Mouse (Mus musculus) midbrain, embryonic 15.5 days (tissue): Measurements from ENCODE around the gene Fbxo45. TPM values are rescaled to one million over a fixed set of nuclear protein-coding genes. Genes with fewer than 3 reads are reported as not detected.
"Not testable (repeated sequence)": the region's sequence is repeated elsewhere in the genome, so short reads cannot be mapped to it uniquely, and the experiment has no call there.

Experiments used
- ATAC-seq: fragments of 200-750 bp; cut with Nextera tagmentation; replicated peaks from 2 replicates; pipeline ENCODE4 v1.8.0; 2017; ENCODE audit warnings: moderate TSS enrichment
- H3K27ac ChIP-seq: fragments of 300-500 bp; sonication (generic); 2 replicates; pipeline ENCODE4 v1.5.1; 2015; ENCODE audit warnings: mild to moderate bottlenecking, inconsistent platforms
- H3K27me3 ChIP-seq: fragments of 300-500 bp; sonication (generic); replicated peaks from 2 replicates; pipeline ENCODE4 v1.6.1; 2015; ENCODE audit warnings: inconsistent platforms
- H3K36me3 ChIP-seq: fragments of 300-500 bp; sonication (generic); replicated peaks from 2 replicates; pipeline ENCODE4 v1.6.1; 2015; ENCODE audit warnings: inconsistent platforms
- H3K4me1 ChIP-seq: fragments of 300-500 bp; sonication (generic); 2 replicates; pipeline ENCODE4 v1.6.1; 2015; ENCODE audit warnings: inconsistent platforms
- H3K4me2 ChIP-seq: fragments of 300-500 bp; sonication (generic); 2 replicates; pipeline ENCODE4 v1.6.1; 2015; ENCODE audit warnings: inconsistent platforms, mild to moderate bottlenecking, moderate library complexity
- H3K4me3 ChIP-seq: fragments of 300-500 bp; sonication (generic); 2 replicates; pipeline ENCODE4 v1.5.1; 2015; ENCODE audit warnings: mild to moderate bottlenecking, inconsistent platforms
- H3K9ac ChIP-seq: fragments of 300-500 bp; sonication (generic); 2 replicates; pipeline ENCODE4 v1.6.1; 2015; ENCODE audit warnings: mild to moderate bottlenecking, inconsistent platforms
- H3K9me3 ChIP-seq: fragments of 300-500 bp; sonication (generic); 2 replicates; pipeline ENCODE4 v1.6.1; 2016; ENCODE audit warnings: inconsistent platforms
- WGBS: fragments of 180-500 bp; shearing (Covaris S2); methylation state at CpG from one replicate; pipeline ENCODE4 v1.1.7; 2015; ENCODE audit warnings: mixed read lengths; 5-methylcytosine and 5-hydroxymethylcytosine counted together
- polyA plus RNA-seq: library from polyadenylated mRNA; unstranded; fragments of >200 nt; fragmentation: Nextera tagmentation; extraction: Ambion mirVana; gene quantifications from 2 replicates; pipeline ENCODE4 v1.2.1, GENCODE M21; 2015

The Fbxo45 gene
- 21.1 and 22.6 TPM in 2 replicates for polyA plus RNA-seq

- peak; percentile 99 for ATAC-seq
- no peaks in the 10 kb centered on the region; the same call in 1 of the 2 replicates for H3K36me3 ChIP-seq
- H3K27ac ChIP-seq, result peak within 1 kb of the TSS; percentile 93
- peak within 1 kb of the TSS; percentile 83 for H3K4me2 ChIP-seq
- WGBS, result under 1% methylated on average over 46 of the region's 48 CpGs
- no peaks in the 10 kb centered on the region for H3K9me3 ChIP-seq
- peak within 1 kb of the TSS; percentile 89 for H3K9ac ChIP-seq
- H3K4me1 ChIP-seq, result peaks cover 39% of the 10 kb centered on the region
- H3K4me3 ChIP-seq, result peak within 1 kb of the TSS; percentile 99
- no peaks in the 10 kb centered on the region for H3K27me3 ChIP-seq
These were observed at the start of gene Fbxo45, which contains the start of gene Wdr53 for GRCm38 (mm10) chr16:32246952-32247370. Gene Fbxo45 (minus strand): TSS chr16:32247158. Gene Wdr53 (plus strand): TSS chr16:32247227.

GRCm38 (mm10) chr16:32291821-32292220 lies 44.9 kb upstream of the Fbxo45 start:
- ATAC-seq, result no peak
- 95% methylated on average over 4 of the region's 4 CpGs for WGBS
- H3K36me3 ChIP-seq, result peaks cover 34% of the 10 kb centered on the region

GRCm38 (mm10) chr16:32282608-32283007 lies 35.6 kb upstream of the Fbxo45 start:
- Histone ChIP-seq H3K9ac (no peak overlapping the region), H3K4me1 (peaks cover 42% of the 10 kb centered on the region), H3K27me3 (no peaks in the 10 kb centered on the region), H3K36me3 (peaks cover 22% of the 10 kb centered on the region), H3K4me3 (no peak overlapping the region), H3K27ac (no peak overlapping the region), H3K9me3 (no peaks in the 10 kb centered on the region), H3K4me2 (no peak overlapping the region)
- no peak for ATAC-seq

More at GRCm38 (mm10) chr16:32291821-32292220, 44.9 kb upstream of the Fbxo45 start:
- Histone ChIP-seq H3K27me3 (no peaks in the 10 kb centered on the region), H3K4me1 (no peaks in the 10 kb centered on the region), H3K27ac (no peak overlapping the region), H3K4me2 (no peak overlapping the region), H3K4me3 (no peak overlapping the region), H3K9me3 (no peaks in the 10 kb centered on the region), H3K9ac (no peak overlapping the region)

GRCm38 (mm10) chr16:32280211-32280610 lies 33.3 kb upstream of the Fbxo45 start:
- no peak for ATAC-seq
- H3K9ac ChIP-seq, result no peak overlapping the region
- peak overlapping the region; percentile 19 for H3K4me3 ChIP-seq
- peaks cover 17% of the 10 kb centered on the region for H3K36me3 ChIP-seq
- H3K4me1 ChIP-seq, result peaks cover 48% of the 10 kb centered on the region
- peak overlapping the region; percentile 67 for H3K4me2 ChIP-seq
- H3K27ac ChIP-seq, result no peak overlapping the region
- no peaks in the 10 kb centered on the region for H3K9me3 ChIP-seq
- 92% methylated on average over 8 of the region's 8 CpGs for WGBS
- no peaks in the 10 kb centered on the region for H3K27me3 ChIP-seq

GRCm38 (mm10) chr16:32278396-32278795 lies 31.4 kb upstream of the Fbxo45 start:
- H3K36me3 ChIP-seq, result peaks cover under 1% of the 10 kb centered on the region; the same call in 1 of the 2 replicates
- H3K4me3 ChIP-seq, result peak overlapping the region; percentile 73
- no peaks in the 10 kb centered on the region for H3K27me3 ChIP-seq
- H3K4me2 ChIP-seq, result peak overlapping the region; percentile 67
- H3K9me3 ChIP-seq, result no peaks in the 10 kb centered on the region
- peaks cover 47% of the 10 kb centered on the region for H3K4me1 ChIP-seq
- ATAC-seq, result no peak
- H3K9ac ChIP-seq, result peak overlapping the region; percentile 61
- H3K27ac ChIP-seq, result peak overlapping the region; percentile 92; the same call in 1 of the 2 replicates
- 55% methylated on average over 7 of the region's 7 CpGs for WGBS

- Histone ChIP-seq H3K4me3 (peak within 1 kb of the TSS; percentile 73), H3K4me1 (peaks cover 42% of the 10 kb centered on the region), H3K9me3 (no peaks in the 10 kb centered on the region), H3K9ac (peak within 1 kb of the TSS; percentile 61), H3K4me2 (peak within 1 kb of the TSS; percentile 67), H3K27me3 (no peaks in the 10 kb centered on the region), H3K27ac (peak within 1 kb of the TSS; percentile 92), H3K36me3 (no peaks in the 10 kb centered on the region)
- peak; percentile 93 for ATAC-seq
- WGBS, result under 1% methylated on average over 75 of the region's 75 CpGs
These were observed 30.6 kb upstream of the Fbxo45 start, which contains the start of gene Rnf168 for GRCm38 (mm10) chr16:32277308-32278256. Gene Rnf168 (plus strand): TSS chr16:32277459.

GRCm38 (mm10) chr16:32275830-32276229 lies 28.9 kb upstream of the Fbxo45 start:
- Histone ChIP-seq H3K27me3 (no peaks in the 10 kb centered on the region), H3K4me3 (no peak overlapping the region), H3K4me2 (no peak overlapping the region), H3K4me1 (peaks cover 29% of the 10 kb centered on the region), H3K9me3 (no peaks in the 10 kb centered on the region), H3K27ac (no peak overlapping the region), H3K36me3 (no peaks in the 10 kb centered on the region), H3K9ac (no peak overlapping the region)
- no peak for ATAC-seq
- WGBS, result 79% methylated on average over 1 of the region's 1 CpGs

- no peaks in the 10 kb centered on the region for H3K27me3 ChIP-seq
- H3K4me2 ChIP-seq, result no peak overlapping the region
- no peak for ATAC-seq
- H3K4me1 ChIP-seq, result peaks cover 25% of the 10 kb centered on the region
- no peak overlapping the region for H3K4me3 ChIP-seq
- H3K36me3 ChIP-seq, result no peaks in the 10 kb centered on the region
- H3K9me3 ChIP-seq, result no peaks in the 10 kb centered on the region
- 88% methylated on average over 6 of the region's 6 CpGs for WGBS
- H3K27ac ChIP-seq, result no peak overlapping the region
- H3K9ac ChIP-seq, result no peak overlapping the region
These were observed 28.1 kb upstream of the Fbxo45 start for GRCm38 (mm10) chr16:32275041-32275440.

- H3K27ac ChIP-seq, result no peak overlapping the region
- no peaks in the 10 kb centered on the region for H3K27me3 ChIP-seq
- H3K9ac ChIP-seq, result no peak overlapping the region
- H3K4me3 ChIP-seq, result no peak overlapping the region
- ATAC-seq, result no peak
- peaks cover 9% of the 10 kb centered on the region for H3K4me1 ChIP-seq
- H3K36me3 ChIP-seq, result no peaks in the 10 kb centered on the region
- WGBS, result 55% methylated on average over 9 of the region's 9 CpGs
- H3K9me3 ChIP-seq, result no peaks in the 10 kb centered on the region
- no peak overlapping the region for H3K4me2 ChIP-seq
These were observed 26.4 kb upstream of the Fbxo45 start for GRCm38 (mm10) chr16:32273338-32273737.

- H3K9ac ChIP-seq, result no peak within 1 kb of the TSS
- no peaks in the 10 kb centered on the region for H3K4me1 ChIP-seq
- no peaks in the 10 kb centered on the region for H3K36me3 ChIP-seq
- WGBS, result 89% methylated on average over 11 of the region's 11 CpGs
- no peak within 1 kb of the TSS for H3K4me2 ChIP-seq
- no peaks in the 10 kb centered on the region for H3K27me3 ChIP-seq
- no peaks in the 10 kb centered on the region for H3K9me3 ChIP-seq
- ATAC-seq, result no peak
- H3K27ac ChIP-seq, result no peak within 1 kb of the TSS
- H3K4me3 ChIP-seq, result no peak within 1 kb of the TSS
These were observed 24.3 kb upstream of the Fbxo45 start, which contains the start of gene Smco1 for GRCm38 (mm10) chr16:32271291-32271690. Gene Smco1 (plus strand): TSS chr16:32271468.

GRCm38 (mm10) chr16:32264225-32264624 lies 17.3 kb upstream of the Fbxo45 start:
- H3K36me3 ChIP-seq, H3K4me3 ChIP-seq, H3K4me1 ChIP-seq, ATAC-seq, H3K27ac ChIP-seq, H3K27me3 ChIP-seq, H3K9me3 ChIP-seq, H3K9ac ChIP-seq, H3K4me2 ChIP-seq: not testable (repeated sequence)
- WGBS, result 95% methylated on average over 2 of the region's 2 CpGs

- no peaks in the 10 kb centered on the region for H3K27me3 ChIP-seq
- peak overlapping the region; percentile 93 for H3K27ac ChIP-seq
- H3K36me3 ChIP-seq, result no peaks in the 10 kb centered on the region
- H3K9ac ChIP-seq, result peak overlapping the region; percentile 89
- peak; percentile 63 for ATAC-seq
- peak overlapping the region; percentile 83 for H3K4me2 ChIP-seq
- H3K9me3 ChIP-seq, result no peaks in the 10 kb centered on the region
- H3K4me1 ChIP-seq, result peaks cover 39% of the 10 kb centered on the region
- H3K4me3 ChIP-seq, result peak overlapping the region; percentile 99
- WGBS, result under 1% methylated on average over 24 of the region's 41 CpGs
These were observed 587 bp downstream of the Fbxo45 start for GRCm38 (mm10) chr16:32246351-32246791.
